Mouse (Mus musculus) kidney, embryonic 16.5 days (tissue): ENCODE data around the gene Pemt. TPM values are rescaled to one million over a fixed set of nuclear protein-coding genes. Genes with fewer than 3 reads are reported as not detected.

Source experiments
- ATAC-seq: fragments of 200-750 bp; cut with Nextera tagmentation; 2 replicates; pipeline ENCODE4 v1.8.0; 2017; ENCODE audit warnings: moderate TSS enrichment; ENCODE audit not compliant: low FRiP score, low TSS enrichment
- H3K27ac ChIP-seq: fragments of 300-500 bp; sonication (generic); 2 replicates; pipeline ENCODE4 v1.5.1; 2014; ENCODE audit warnings: low read length
- H3K27me3 ChIP-seq: fragments of 300-500 bp; sonication (generic); 2 replicates; pipeline ENCODE4 v1.6.1; 2014; ENCODE audit warnings: low read length, control low read depth, mixed read lengths; ENCODE audit not compliant: insufficient read depth
- H3K36me3 ChIP-seq: fragments of 300-500 bp; sonication (generic); 2 replicates; pipeline ENCODE4 v1.6.1; 2014; ENCODE audit warnings: low read length, control low read depth, mixed read lengths; ENCODE audit not compliant: insufficient read depth
- H3K4me1 ChIP-seq: fragments of 300-500 bp; sonication (generic); 2 replicates; pipeline ENCODE4 v1.6.1; 2014; ENCODE audit warnings: low read length, control low read depth, mixed read lengths; ENCODE audit not compliant: insufficient read depth
- H3K4me2 ChIP-seq: fragments of 300-500 bp; sonication (generic); replicated peaks from 2 replicates; pipeline ENCODE4 v1.6.1; 2014; ENCODE audit warnings: low read depth, low read length
- H3K4me3 ChIP-seq: fragments of 300-500 bp; sonication (generic); 2 replicates; pipeline ENCODE4 v1.5.1; 2014; ENCODE audit warnings: mild to moderate bottlenecking, low read length
- H3K9ac ChIP-seq: fragments of 300-500 bp; sonication (generic); replicated peaks from 2 replicates; pipeline ENCODE4 v1.6.1; 2014; ENCODE audit warnings: low read length
- H3K9me3 ChIP-seq: fragments of 300-500 bp; sonication (generic); 2 replicates; pipeline ENCODE4 v1.6.1; 2016; ENCODE audit warnings: low read length, control low read depth
- WGBS: fragments of 180-500 bp; shearing (Covaris S2); extraction: QIAGEN DNeasy Blood & Tissue Kit; methylation state at CpG from one replicate; pipeline ENCODE4 v1.1.7; 2014; 5-methylcytosine and 5-hydroxymethylcytosine counted together
- polyA plus RNA-seq: library from polyadenylated mRNA; unstranded; fragments of >200 nt; fragmentation: Nextera tagmentation; extraction: Ambion mirVana; gene quantifications from 2 replicates; pipeline ENCODE4 v1.2.1, GENCODE M21; 2015

The Pemt gene
- polyA plus RNA-seq, 1 experiment from 2014 or later: 12.2 TPM

GRCm38 (mm10) chr11:60076790-60077189 lies 30.5 kb upstream of the Pemt start:
- Histone ChIP-seq H3K36me3 (no peaks in the 10 kb centered on the region), H3K27ac (no peak overlapping the region), H3K4me3 (no peak overlapping the region), H3K9me3 (no peaks in the 10 kb centered on the region), H3K9ac (no peak overlapping the region), H3K4me2 (no peak overlapping the region), H3K4me1 (peaks cover 9% of the 10 kb centered on the region; the same call in 1 of the 2 replicates), H3K27me3 (no peaks in the 10 kb centered on the region)
- ATAC-seq: no peak
- WGBS: 13% methylated on average over 4 of the region's 4 CpGs

DNA sequence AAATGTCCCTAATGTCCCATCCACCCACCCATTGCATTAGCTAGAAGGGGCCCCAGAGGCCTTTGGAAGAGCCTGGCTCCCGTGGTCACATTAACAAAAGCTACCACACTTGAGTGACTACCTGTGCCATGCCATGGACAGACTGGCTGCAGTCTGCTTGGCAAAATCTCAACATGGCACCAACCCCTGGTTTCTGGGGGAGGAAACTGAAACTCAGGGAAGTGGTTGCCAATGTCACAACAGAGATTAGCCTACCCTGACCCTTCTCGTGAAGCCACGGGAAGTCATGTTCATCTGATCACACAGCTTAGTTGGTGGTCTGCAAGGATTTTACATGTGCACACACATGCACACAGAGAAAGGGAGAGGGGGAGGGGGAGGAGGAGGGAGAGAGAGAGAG lies 29.9 kb upstream of the Pemt start:
- Histone ChIP-seq H3K4me3 (no peak overlapping the region), H3K9ac (no peak overlapping the region), H3K27ac (no peak overlapping the region), H3K4me1 (peaks cover 9% of the 10 kb centered on the region; the same call in 1 of the 2 replicates), H3K9me3 (no peaks in the 10 kb centered on the region), H3K36me3 (no peaks in the 10 kb centered on the region), H3K4me2 (no peak overlapping the region), H3K27me3 (no peaks in the 10 kb centered on the region)
- 57% methylated on average over 3 of the region's 3 CpGs for WGBS
- ATAC-seq: no peak

- Histone ChIP-seq H3K27me3 (no peaks in the 10 kb centered on the region), H3K4me1 (peaks cover 9% of the 10 kb centered on the region; the same call in 1 of the 2 replicates), H3K4me3 (no peak overlapping the region), H3K36me3 (no peaks in the 10 kb centered on the region), H3K4me2 (no peak overlapping the region), H3K9ac (no peak overlapping the region), H3K9me3 (no peaks in the 10 kb centered on the region), H3K27ac (peak overlapping the region; percentile 54; the same call in 1 of the 2 replicates)
- peak; percentile 90 for ATAC-seq
- WGBS: 32% methylated on average over 15 of the region's 15 CpGs
Observed at GRCm38 (mm10) chr11:60073936-60074502, 27.7 kb upstream of the Pemt start.

DNA sequence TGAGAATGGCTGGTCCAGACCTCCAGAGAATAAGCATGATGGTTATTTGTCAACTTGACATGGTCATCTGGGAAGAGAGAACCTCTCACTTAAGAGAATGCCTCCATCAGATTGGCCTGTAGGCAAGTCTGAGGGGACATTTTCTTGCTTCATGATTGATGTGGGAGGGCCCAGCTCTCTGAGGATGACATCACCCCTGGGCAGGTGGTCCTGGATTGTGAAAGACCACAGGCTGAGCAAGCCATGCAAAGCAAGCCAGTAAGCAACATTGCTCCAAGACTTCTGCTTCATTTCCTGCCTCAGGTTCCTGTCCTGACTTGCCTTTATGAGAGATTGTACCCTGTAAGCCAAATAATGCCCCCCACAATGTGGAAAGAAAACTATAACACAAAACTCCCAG lies 26.8 kb upstream of the Pemt start:
- Histone ChIP-seq H3K27ac (no peak overlapping the region), H3K4me1 (peaks cover 9% of the 10 kb centered on the region; the same call in 1 of the 2 replicates), H3K36me3 (no peaks in the 10 kb centered on the region), H3K27me3 (no peaks in the 10 kb centered on the region), H3K4me2 (no peak overlapping the region), H3K9me3 (no peaks in the 10 kb centered on the region), H3K9ac (no peak overlapping the region), H3K4me3 (no peak overlapping the region)
- ATAC-seq: no peak

DNA sequence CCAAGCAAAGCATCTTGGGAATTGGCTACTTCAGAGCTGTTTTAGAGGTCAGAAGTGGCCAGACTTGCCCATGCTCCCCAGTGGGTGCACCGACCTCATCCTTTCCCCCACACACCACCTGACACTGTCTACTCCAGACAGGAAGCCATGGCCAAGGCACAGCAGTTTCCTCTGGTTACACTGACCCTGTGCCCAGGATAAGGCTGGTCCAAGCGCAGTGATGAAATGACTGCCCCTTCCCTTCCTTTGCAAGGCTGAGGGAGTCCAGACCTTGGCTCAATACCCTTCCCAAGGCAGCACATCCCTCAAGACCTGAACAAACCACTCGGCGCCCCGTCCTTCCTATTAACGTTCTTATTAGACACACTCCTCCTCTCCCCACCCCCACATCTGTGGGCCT lies 24.9 kb upstream of the Pemt start:
- Histone ChIP-seq H3K9me3 (no peaks in the 10 kb centered on the region), H3K4me1 (peaks cover 9% of the 10 kb centered on the region; the same call in 1 of the 2 replicates), H3K4me2 (no peak overlapping the region), H3K4me3 (no peak overlapping the region), H3K36me3 (no peaks in the 10 kb centered on the region), H3K27ac (no peak overlapping the region), H3K9ac (no peak overlapping the region), H3K27me3 (no peaks in the 10 kb centered on the region)
- no peak for ATAC-seq
- WGBS: 83% methylated on average over 6 of the region's 6 CpGs

GRCm38 (mm10) chr11:60070599-60070998 lies 24.3 kb upstream of the Pemt start:
- no peaks in the 10 kb centered on the region for H3K27me3 ChIP-seq
- H3K4me1 ChIP-seq: peaks cover 9% of the 10 kb centered on the region; the same call in 1 of the 2 replicates
- H3K27ac ChIP-seq: no peak overlapping the region
- WGBS: 41% methylated on average over 8 of the region's 8 CpGs
- no peaks in the 10 kb centered on the region for H3K36me3 ChIP-seq
- no peak for ATAC-seq
- no peak overlapping the region for H3K4me2 ChIP-seq
- no peak overlapping the region for H3K4me3 ChIP-seq
- no peak overlapping the region for H3K9ac ChIP-seq
- no peaks in the 10 kb centered on the region for H3K9me3 ChIP-seq

DNA sequence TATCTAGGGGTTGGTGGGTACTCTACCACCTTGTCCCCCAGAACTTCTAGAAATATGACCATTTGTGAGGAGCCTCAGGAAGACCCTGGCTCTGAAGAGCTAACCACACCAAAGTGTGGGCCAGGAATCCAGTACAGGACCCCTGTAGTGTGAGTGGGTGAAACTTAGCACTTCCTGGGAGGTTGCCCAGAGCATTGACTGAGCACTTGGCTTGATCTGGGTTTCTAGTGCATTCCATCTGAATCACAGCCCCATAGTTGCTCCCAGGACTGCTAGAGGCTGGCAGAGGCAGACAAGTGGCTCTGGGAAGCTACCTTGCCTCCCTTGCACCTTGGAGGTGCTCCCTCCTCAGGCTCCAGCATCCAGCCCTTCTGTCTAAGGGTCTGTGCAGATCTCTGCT lies 22.3 kb upstream of the Pemt start:
- no peaks in the 10 kb centered on the region for H3K27me3 ChIP-seq
- H3K9ac ChIP-seq: no peak overlapping the region
- H3K27ac ChIP-seq: no peak overlapping the region
- H3K36me3 ChIP-seq: no peaks in the 10 kb centered on the region
- H3K9me3 ChIP-seq: no peaks in the 10 kb centered on the region
- no peak for ATAC-seq
- no peak overlapping the region for H3K4me2 ChIP-seq
- peaks cover 1% of the 10 kb centered on the region; the same call in 1 of the 2 replicates for H3K4me1 ChIP-seq
- no peak overlapping the region for H3K4me3 ChIP-seq

DNA sequence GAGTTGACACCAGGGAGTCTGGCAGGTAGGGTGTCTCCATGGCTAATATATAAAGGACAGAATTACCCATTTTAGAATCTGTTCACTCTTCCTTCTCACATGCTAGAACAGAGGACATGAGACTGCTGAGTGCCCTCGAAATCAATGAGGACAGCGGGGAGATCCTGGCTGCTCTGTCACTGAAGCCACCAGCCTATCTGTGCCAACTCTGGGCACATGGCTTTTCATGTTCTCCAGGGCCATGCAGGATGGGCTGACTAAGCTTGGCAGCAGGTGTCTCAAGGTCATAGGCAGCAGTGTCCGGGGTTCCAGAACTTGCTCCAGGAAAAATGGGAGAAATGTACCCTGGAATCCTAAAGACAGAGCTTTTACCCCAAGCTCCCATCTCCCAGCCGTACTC lies 21.4 kb upstream of the Pemt start:
- WGBS: 88% methylated on average over 4 of the region's 4 CpGs
- Histone ChIP-seq H3K4me2 (no peak overlapping the region), H3K9me3 (no peaks in the 10 kb centered on the region), H3K27ac (no peak overlapping the region), H3K9ac (no peak overlapping the region), H3K4me1 (no peaks in the 10 kb centered on the region), H3K4me3 (no peak overlapping the region), H3K27me3 (no peaks in the 10 kb centered on the region), H3K36me3 (no peaks in the 10 kb centered on the region)
- no peak for ATAC-seq

DNA sequence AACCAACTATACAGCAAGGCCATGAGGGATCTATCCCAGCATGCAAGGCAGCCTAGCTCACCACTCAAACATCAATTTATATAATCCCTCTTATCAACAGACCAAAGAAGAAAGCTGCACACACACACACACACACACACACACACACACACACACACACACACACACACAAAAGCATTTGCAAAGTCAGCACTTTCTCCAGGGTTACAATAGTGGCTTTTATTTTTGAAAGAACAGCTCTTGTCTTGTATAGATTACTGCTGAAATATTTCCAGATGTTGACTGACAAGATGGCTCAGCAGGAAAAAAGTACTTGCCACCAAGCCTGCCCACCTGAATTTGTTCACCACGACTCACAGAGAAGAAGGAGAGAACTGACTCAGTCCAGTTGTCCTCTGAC lies 19.0 kb upstream of the Pemt start:
- Histone ChIP-seq H3K27me3 (no peaks in the 10 kb centered on the region), H3K36me3 (no peaks in the 10 kb centered on the region), H3K4me1 (no peaks in the 10 kb centered on the region), H3K4me2 (no peak overlapping the region), H3K9me3 (no peaks in the 10 kb centered on the region), H3K4me3 (no peak overlapping the region), H3K27ac (no peak overlapping the region), H3K9ac (no peak overlapping the region)
- no peak for ATAC-seq
- WGBS: 75% methylated on average over 1 of the region's 1 CpGs

DNA sequence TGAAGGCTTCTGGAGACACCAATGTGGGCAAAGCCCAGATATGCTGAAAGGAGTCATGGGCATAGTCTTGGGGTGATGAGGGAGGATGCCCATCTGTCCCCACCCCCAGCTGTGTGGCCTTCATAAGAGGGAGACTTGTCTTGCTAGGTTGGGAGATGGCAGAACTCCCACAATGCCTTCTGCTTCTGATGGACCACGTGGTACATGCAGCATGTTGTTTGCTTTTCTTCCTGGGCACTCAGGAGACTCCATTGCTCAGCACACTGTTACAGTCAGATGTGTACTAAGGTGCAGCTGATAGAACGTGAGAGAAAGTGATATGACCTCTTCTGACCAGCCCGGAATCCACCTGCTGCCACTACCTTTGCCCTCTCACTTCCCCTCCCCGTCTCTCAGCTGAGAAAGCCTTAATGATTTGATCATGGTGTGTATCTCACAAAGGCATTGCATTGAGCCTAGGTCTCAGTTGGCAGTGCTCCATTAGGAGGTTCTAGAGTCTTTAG lies 15.3 kb upstream of the Pemt start:
- WGBS: 75% methylated on average over 4 of the region's 4 CpGs
- ATAC-seq: no peak
- H3K27ac ChIP-seq: no peak overlapping the region
- no peaks in the 10 kb centered on the region for H3K27me3 ChIP-seq
- H3K36me3 ChIP-seq: no peaks in the 10 kb centered on the region
- no peaks in the 10 kb centered on the region for H3K9me3 ChIP-seq
- no peak overlapping the region for H3K4me3 ChIP-seq
- H3K4me1 ChIP-seq: no peaks in the 10 kb centered on the region
- no peak overlapping the region for H3K4me2 ChIP-seq
- no peak overlapping the region for H3K9ac ChIP-seq
